Mouse (Mus musculus): ENCODE data around the gene Higd1c.

DNA sequence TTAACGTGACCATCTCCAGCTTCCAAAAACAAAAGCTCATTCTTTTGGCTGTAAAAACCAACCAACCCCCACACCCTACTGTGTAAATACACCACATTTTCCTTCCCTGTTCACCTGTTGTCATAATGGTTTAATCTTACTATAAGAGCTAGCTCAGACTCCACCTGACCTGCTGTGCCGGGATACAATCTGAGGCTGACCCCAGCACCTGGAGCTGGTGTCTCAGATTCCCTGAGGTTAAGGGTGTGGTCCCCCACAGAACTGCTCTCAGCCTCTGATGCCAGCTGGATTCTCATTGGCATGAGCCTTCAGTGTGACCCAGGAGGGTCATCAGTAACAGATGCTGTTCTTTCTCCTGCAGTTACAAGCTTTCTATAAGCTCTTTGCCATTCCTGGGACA, 15.8 kb downstream of the Higd1c start:
- TF ChIP-seq CTCF (IDR thresholded peaks at IDR 0.05; ENCODE audit: low read depth) (no peak), EP300 (IDR thresholded peaks at IDR 0.05; ENCODE audit: low read depth) (no peak)
